Mouse (Mus musculus) cerebellum, adult 9-11 months (tissue): ENCODE measurements around the gene Mepe.

Experiments used
- DNase-seq: peaks from one replicate; pipeline ENCODE4 v3.0.0; 2022

Mepe gene

GRCm38 (mm10) chr5:104357575-104357974 lies 32.4 kb downstream of the Mepe start:
- no peak for DNase-seq

GRCm38 (mm10) chr5:104358592-104358991 lies 33.5 kb downstream of the Mepe start:
- no peak for DNase-seq

- DNase-seq: no peak
These were observed 34.1 kb downstream of the Mepe start for GRCm38 (mm10) chr5:104359257-104359656.

- DNase-seq: no peak
These were observed 45.5 kb downstream of the Mepe start for GRCm38 (mm10) chr5:104370580-104370979.

- no peak for DNase-seq
These were observed 46.2 kb downstream of the Mepe start for GRCm38 (mm10) chr5:104371284-104371683.

- DNase-seq: no peak
These were observed 48.6 kb downstream of the Mepe start for GRCm38 (mm10) chr5:104373648-104374307.

GRCm38 (mm10) chr5:104374308-104374660 lies 49.2 kb downstream of the Mepe start:
- peak; percentile 2 for DNase-seq

- DNase-seq: no peak
These were observed 50.0 kb downstream of the Mepe start for GRCm38 (mm10) chr5:104375132-104375531.

GRCm38 (mm10) chr5:104376890-104377289 lies 51.8 kb downstream of the Mepe start:
- DNase-seq: no peak

- DNase-seq: no peak
These were observed 55.4 kb downstream of the Mepe start for GRCm38 (mm10) chr5:104380574-104380973.

GRCm38 (mm10) chr5:104381671-104382070 lies 56.5 kb downstream of the Mepe start:
- no peak for DNase-seq

GRCm38 (mm10) chr5:104384540-104384939 lies 59.4 kb downstream of the Mepe start:
- DNase-seq: no peak

- DNase-seq: no peak
These were observed 60.4 kb downstream of the Mepe start for GRCm38 (mm10) chr5:104385521-104385920.

GRCm38 (mm10) chr5:104386908-104387307 lies 61.8 kb downstream of the Mepe start:
- DNase-seq: no peak
